Mouse (Mus musculus) heart, embryonic 11.5 days (tissue): ENCODE data around the gene Kdm5b. TPM values are rescaled to one million over a fixed set of nuclear protein-coding genes. Genes with fewer than 3 reads are reported as not detected.

ENCODE experiments used
- ATAC-seq: fragments of 200-750 bp; cut with Nextera tagmentation; replicated peaks from 2 replicates; pipeline ENCODE4 v1.8.0; 2017; ENCODE audit warnings: moderate library complexity; ENCODE audit not compliant: insufficient number of reproducible peaks, low FRiP score, low TSS enrichment
- H3K27ac ChIP-seq: fragments of 300-500 bp; sonication (generic); 2 replicates; pipeline ENCODE4 v1.5.1; 2014; ENCODE audit warnings: mild to moderate bottlenecking, low read depth, low read length
- H3K27me3 ChIP-seq: fragments of 300-500 bp; sonication (generic); 2 replicates; pipeline ENCODE4 v1.6.1; 2014; ENCODE audit warnings: mild to moderate bottlenecking, low read length, mixed read lengths; ENCODE audit not compliant: control insufficient read depth, insufficient read depth
- H3K36me3 ChIP-seq: fragments of 300-500 bp; sonication (generic); 2 replicates; pipeline ENCODE4 v1.6.1; 2014; ENCODE audit warnings: mild to moderate bottlenecking, low read length, moderate library complexity, mixed read lengths; ENCODE audit not compliant: control insufficient read depth, insufficient read depth
- H3K4me1 ChIP-seq: fragments of 300-500 bp; sonication (generic); 2 replicates; pipeline ENCODE4 v1.6.1; 2014; ENCODE audit warnings: low read length; ENCODE audit not compliant: control insufficient read depth, insufficient read depth
- H3K4me2 ChIP-seq: fragments of 300-500 bp; sonication (generic); 2 replicates; pipeline ENCODE4 v1.6.1; 2014; ENCODE audit warnings: mild to moderate bottlenecking, moderate library complexity
- H3K4me3 ChIP-seq: fragments of 300-500 bp; sonication (generic); 2 replicates; pipeline ENCODE4 v1.5.1; 2014; ENCODE audit warnings: low read depth, low read length
- H3K9ac ChIP-seq: fragments of 300-500 bp; sonication (generic); 2 replicates; pipeline ENCODE4 v1.6.1; 2014; ENCODE audit warnings: mild to moderate bottlenecking, low read depth, low read length, moderate library complexity
- H3K9me3 ChIP-seq: fragments of 300-500 bp; sonication (generic); replicated peaks from 2 replicates; pipeline ENCODE4 v1.6.1; 2016; ENCODE audit warnings: low read length; ENCODE audit not compliant: control insufficient read depth
- WGBS: fragments of 180-500 bp; shearing (Covaris S2); extraction: QIAGEN DNeasy Blood & Tissue Kit; methylation state at CpG from one replicate; pipeline ENCODE4 v1.1.7; 2014; ENCODE audit not compliant: insufficient replicate concordance; 5-methylcytosine and 5-hydroxymethylcytosine counted together
- polyA plus RNA-seq: library from polyadenylated mRNA; unstranded; fragments of >200 nt; fragmentation: Nextera tagmentation; extraction: Ambion mirVana; gene quantifications from 2 replicates; pipeline ENCODE4 v1.2.1, GENCODE M21; 2014

The Kdm5b gene
- polyA plus RNA-seq, 1 experiment from 2014 or later, result 34.9 TPM

GRCm38 (mm10) chr1:134639460-134639859 lies 79.5 kb downstream of the Kdm5b start:
- H3K9me3 ChIP-seq, result no peaks in the 10 kb centered on the region
- H3K9ac ChIP-seq, result no peak overlapping the region
- no peak overlapping the region for H3K4me2 ChIP-seq
- H3K4me1 ChIP-seq, result no peaks in the 10 kb centered on the region
- H3K27me3 ChIP-seq, result peaks cover 23% of the 10 kb centered on the region
- H3K27ac ChIP-seq, result no peak overlapping the region
- no peaks in the 10 kb centered on the region for H3K36me3 ChIP-seq
- 76% methylated on average over 6 of the region's 6 CpGs for whole genome bisulfite sequencing
- H3K4me3 ChIP-seq, result no peak overlapping the region
- no peak for ATAC-seq

- no peak for ATAC-seq
- Histone ChIP-seq H3K4me1 (peaks cover 5% of the 10 kb centered on the region; the same call in 1 of the 2 replicates), H3K4me2 (no peak overlapping the region), H3K27ac (no peak overlapping the region), H3K27me3 (peaks cover 43% of the 10 kb centered on the region), H3K9me3 (no peaks in the 10 kb centered on the region), H3K9ac (no peak overlapping the region), H3K36me3 (no peaks in the 10 kb centered on the region), H3K4me3 (no peak overlapping the region)
- 23% methylated on average over 3 of the region's 3 CpGs for WGBS
These were observed 81.5 kb downstream of the Kdm5b start for GRCm38 (mm10) chr1:134641507-134641906.

GRCm38 (mm10) chr1:134643702-134644101 lies 83.7 kb downstream of the Kdm5b start:
- no peak for ATAC-seq
- Histone ChIP-seq H3K9me3 (no peaks in the 10 kb centered on the region), H3K4me1 (peaks cover 8% of the 10 kb centered on the region; the same call in 1 of the 2 replicates), H3K4me3 (no peak overlapping the region), H3K27me3 (peaks cover 65% of the 10 kb centered on the region), H3K27ac (no peak overlapping the region), H3K9ac (no peak overlapping the region), H3K4me2 (no peak overlapping the region), H3K36me3 (no peaks in the 10 kb centered on the region)
- 58% methylated on average over 6 of the region's 6 CpGs for WGBS

GRCm38 (mm10) chr1:134645408-134646200 lies 85.6 kb downstream of the Kdm5b start:
- H3K9ac ChIP-seq, result no peak overlapping the region
- no peaks in the 10 kb centered on the region for H3K36me3 ChIP-seq
- H3K27ac ChIP-seq, result no peak overlapping the region
- H3K4me1 ChIP-seq, result peaks cover 8% of the 10 kb centered on the region; the same call in 1 of the 2 replicates
- peak overlapping the region; percentile 55 for H3K4me3 ChIP-seq
- whole genome bisulfite sequencing, result 14% methylated on average over 16 of the region's 16 CpGs
- H3K27me3 ChIP-seq, result peaks cover 81% of the 10 kb centered on the region
- H3K4me2 ChIP-seq, result peak overlapping the region; percentile 90
- ATAC-seq, result no peak
- no peaks in the 10 kb centered on the region for H3K9me3 ChIP-seq

- Histone ChIP-seq H3K4me2 (peak within 1 kb of the TSS; percentile 90), H3K27ac (no peak within 1 kb of the TSS), H3K4me3 (peak within 1 kb of the TSS; percentile 55), H3K9ac (0 out of 2 replicates have a peak within 1 kb of the TSS, but pooled peaks have one; percentile 43), H3K9me3 (no peaks in the 10 kb centered on the region), H3K36me3 (no peaks in the 10 kb centered on the region), H3K4me1 (peaks cover 8% of the 10 kb centered on the region; the same call in 1 of the 2 replicates), H3K27me3 (peaks cover 81% of the 10 kb centered on the region)
- under 1% methylated on average over 57 of the region's 63 CpGs for WGBS
- no peak for ATAC-seq
These were observed 86.4 kb downstream of the Kdm5b start, which contains the start of gene Syt2 for GRCm38 (mm10) chr1:134646261-134646962. Syt2 (plus strand) TSS chr1:134646677.

- WGBS, result 1% methylated on average over 28 of the region's 28 CpGs
- Histone ChIP-seq H3K27ac (no peak overlapping the region), H3K4me3 (peak overlapping the region; percentile 55), H3K4me2 (peak overlapping the region; percentile 90), H3K36me3 (no peaks in the 10 kb centered on the region), H3K9me3 (no peaks in the 10 kb centered on the region), H3K4me1 (peaks cover 9% of the 10 kb centered on the region), H3K27me3 (peaks cover 82% of the 10 kb centered on the region), H3K9ac (no peak overlapping the region)
- ATAC-seq, result no peak
These were observed 87.0 kb downstream of the Kdm5b start for GRCm38 (mm10) chr1:134646963-134647282.

- Histone ChIP-seq H3K4me2 (no peak overlapping the region), H3K9ac (no peak overlapping the region), H3K4me3 (no peak overlapping the region), H3K27ac (no peak overlapping the region), H3K9me3 (no peaks in the 10 kb centered on the region), H3K4me1 (peaks cover 11% of the 10 kb centered on the region), H3K36me3 (no peaks in the 10 kb centered on the region), H3K27me3 (peaks cover 81% of the 10 kb centered on the region)
- ATAC-seq, result no peak
- WGBS, result 19% methylated on average over 7 of the region's 7 CpGs
These were observed 87.6 kb downstream of the Kdm5b start for GRCm38 (mm10) chr1:134647591-134647990.

- no peak for ATAC-seq
- Histone ChIP-seq H3K9me3 (no peaks in the 10 kb centered on the region), H3K27me3 (peaks cover 66% of the 10 kb centered on the region), H3K27ac (no peak overlapping the region), H3K36me3 (no peaks in the 10 kb centered on the region), H3K4me2 (no peak overlapping the region), H3K4me1 (peaks cover 11% of the 10 kb centered on the region), H3K9ac (no peak overlapping the region), H3K4me3 (no peak overlapping the region)
- 75% methylated on average over 5 of the region's 5 CpGs for WGBS
These were observed 90.8 kb downstream of the Kdm5b start for GRCm38 (mm10) chr1:134650816-134651215.
